Mouse (Mus musculus) heart, adult 2 months (tissue): ENCODE measurements around the gene Zfp800.

Source experiments
- CTCF ChIP-seq: fragments of 200-600 bp; IDR thresholded peaks from 2 replicates; pipeline ENCODE4 v1.8.1; 2022; ENCODE audit warnings: antibody characterized with exemption, mild to moderate bottlenecking, moderate library complexity
- EP300 ChIP-seq: fragments of 200-500 bp; IDR thresholded peaks from 2 replicates; pipeline ENCODE4 v1.6.1; 2011; ENCODE audit warnings: low read depth, low read length, control low read depth; ENCODE audit not compliant: insufficient read depth
- POLR2A ChIP-seq: fragments of 200-500 bp; IDR thresholded peaks from 2 replicates; pipeline ENCODE4 v1.6.1; 2011; ENCODE audit warnings: mild to moderate bottlenecking, low read depth, low read length, control low read depth; ENCODE audit not compliant: insufficient read depth

- TF ChIP-seq POLR2A = no peak
- TF ChIP-seq CTCF = peak; percentile 68
- TF ChIP-seq EP300 = no peak
Observed at GRCm38 (mm10) chr6:28339410-28339809, 58.4 kb downstream of the Zfp800 start.
